Mouse (Mus musculus) neural tube, embryonic 14.5 days (tissue): ENCODE measurements around the gene Hnmt. TPM values are rescaled to one million over a fixed set of nuclear protein-coding genes. Genes with fewer than 3 reads are reported as not detected.
"Not testable (repeated sequence)": the region's sequence is repeated elsewhere in the genome, so short reads cannot be mapped to it uniquely, and the experiment has no call there.

Source experiments
- ATAC-seq: fragments of 200-750 bp; cut with Nextera tagmentation; 2 replicates; pipeline ENCODE4 v1.8.0; 2017; ENCODE audit warnings: low read depth, mild to moderate bottlenecking, moderate TSS enrichment, moderate library complexity
- H3K27ac ChIP-seq: fragments of 300-500 bp; sonication (generic); 2 replicates; pipeline ENCODE4 v1.5.1; 2014; ENCODE audit warnings: low read depth, mild to moderate bottlenecking, control low read depth, low read length, moderate library complexity, mixed read lengths
- H3K27me3 ChIP-seq: fragments of 300-500 bp; sonication (generic); 2 replicates; pipeline ENCODE4 v1.6.1; 2014; ENCODE audit warnings: low read length; ENCODE audit not compliant: control insufficient read depth, insufficient read depth
- H3K36me3 ChIP-seq: fragments of 300-500 bp; sonication (generic); 2 replicates; pipeline ENCODE4 v1.6.1; 2014; ENCODE audit warnings: low read length, mixed read lengths; ENCODE audit not compliant: control insufficient read depth, insufficient read depth
- H3K4me1 ChIP-seq: fragments of 300-500 bp; sonication (generic); 2 replicates; pipeline ENCODE4 v1.6.1; 2014; ENCODE audit warnings: low read length; ENCODE audit not compliant: control insufficient read depth, insufficient read depth
- H3K4me2 ChIP-seq: fragments of 300-500 bp; sonication (generic); 2 replicates; pipeline ENCODE4 v1.6.1; 2014; ENCODE audit warnings: mild to moderate bottlenecking, low read depth, low read length, control low read depth
- H3K4me3 ChIP-seq: fragments of 300-500 bp; sonication (generic); 2 replicates; pipeline ENCODE4 v1.5.1; 2014; ENCODE audit warnings: low read depth, low read length, control low read depth, mixed read lengths
- H3K9ac ChIP-seq: fragments of 300-500 bp; sonication (generic); replicated peaks from 2 replicates; pipeline ENCODE4 v1.6.1; 2014; ENCODE audit warnings: low read depth, mild to moderate bottlenecking, control low read depth, low read length, mixed read lengths
- H3K9me3 ChIP-seq: fragments of 300-500 bp; sonication (generic); 2 replicates; pipeline ENCODE4 v1.6.1; 2016; ENCODE audit warnings: low read length; ENCODE audit not compliant: control insufficient read depth
- WGBS: fragments of 180-500 bp; shearing (Covaris S2); extraction: QIAGEN DNeasy Blood & Tissue Kit; methylation state at CpG from one replicate; pipeline ENCODE4 v1.1.7; 2014; 5-methylcytosine and 5-hydroxymethylcytosine counted together
- polyA plus RNA-seq: library from polyadenylated mRNA; unstranded; fragments of >200 nt; fragmentation: Nextera tagmentation; extraction: Ambion mirVana; gene quantifications from 2 replicates; pipeline ENCODE4 v1.2.1, GENCODE M21; 2014

The Hnmt gene
- polyA plus RNA-seq, result 8.1 and 14.1 TPM in 2 replicates

DNA sequence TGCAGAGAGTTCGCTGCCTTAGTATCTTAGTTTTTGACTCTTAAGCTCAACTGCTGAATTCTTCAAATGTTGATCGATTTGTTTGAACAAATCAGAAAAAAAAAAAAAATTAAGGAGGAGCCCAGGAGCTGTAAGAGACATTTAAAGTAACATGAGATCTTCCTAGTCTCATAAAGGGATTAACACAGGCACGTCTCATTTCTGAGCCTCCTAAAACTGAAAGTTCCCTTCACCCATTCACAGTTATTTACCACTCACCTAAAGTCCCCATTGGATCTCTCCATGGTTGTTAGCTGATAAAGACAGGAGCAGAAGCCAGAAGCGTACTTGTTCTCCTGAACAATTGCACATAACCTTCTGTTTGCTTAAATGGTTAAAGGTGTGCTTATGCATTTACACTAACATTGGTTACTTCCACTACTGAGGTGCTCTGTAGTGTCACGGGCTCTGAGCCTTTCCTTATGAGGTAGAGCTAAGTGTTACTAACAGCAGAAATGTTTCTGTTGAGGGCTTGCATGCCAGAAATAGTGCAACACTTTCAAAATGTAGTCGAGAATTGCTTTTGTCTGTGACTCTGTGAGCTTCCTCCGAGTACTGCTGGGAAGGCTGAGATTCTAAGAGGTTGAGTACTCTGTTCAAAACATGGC is at the start of gene Hnmt:
Hnmt (minus strand) TSS at position 51 of the 647 bp plus-strand sequence.
- H3K9me3 ChIP-seq, result no peaks in the 10 kb centered on the region
- 57% methylated on average over 7 of the region's 7 CpGs for WGBS
- ATAC-seq, result no peak
- no peaks in the 10 kb centered on the region for H3K36me3 ChIP-seq
- peak within 1 kb of the TSS; percentile 56 for H3K4me2 ChIP-seq
- H3K27me3 ChIP-seq, result no peaks in the 10 kb centered on the region
- H3K4me1 ChIP-seq, result no peaks in the 10 kb centered on the region
- no peak within 1 kb of the TSS for H3K27ac ChIP-seq
- peak within 1 kb of the TSS; percentile 27 for H3K4me3 ChIP-seq
- peak within 1 kb of the TSS; percentile 32 for H3K9ac ChIP-seq

GRCm38 (mm10) chr2:24096495-24096894 is 47.3 kb upstream of the Hnmt start, which contains the start of gene Tbpl2:
Gene Tbpl2, minus strand, starts transcription at chr2:24096595.
- Histone ChIP-seq H3K4me1 (no peaks in the 10 kb centered on the region), H3K27ac (no peak within 1 kb of the TSS), H3K9me3 (no peaks in the 10 kb centered on the region), H3K9ac (no peak within 1 kb of the TSS), H3K4me3 (no peak within 1 kb of the TSS), H3K27me3 (no peaks in the 10 kb centered on the region), H3K36me3 (no peaks in the 10 kb centered on the region), H3K4me2 (no peak within 1 kb of the TSS)
- no peak for ATAC-seq
- 90% methylated on average over 4 of the region's 4 CpGs for WGBS

GRCm38 (mm10) chr2:24090921-24091320 is 41.7 kb upstream of the Hnmt start:
- Histone ChIP-seq H3K36me3 (no peaks in the 10 kb centered on the region), H3K27me3 (no peaks in the 10 kb centered on the region), H3K9ac (no peak overlapping the region), H3K9me3 (no peaks in the 10 kb centered on the region), H3K27ac (no peak overlapping the region), H3K4me2 (no peak overlapping the region), H3K4me3 (no peak overlapping the region), H3K4me1 (no peaks in the 10 kb centered on the region)
- WGBS, result 91% methylated on average over 1 of the region's 1 CpGs
- no peak for ATAC-seq

GRCm38 (mm10) chr2:24050459-24050858 is 1.3 kb upstream of the Hnmt start:
- no peak overlapping the region for H3K4me2 ChIP-seq
- ATAC-seq, result no peak
- no peaks in the 10 kb centered on the region for H3K27me3 ChIP-seq
- H3K4me3 ChIP-seq, result no peak overlapping the region
- no peaks in the 10 kb centered on the region for H3K36me3 ChIP-seq
- no peaks in the 10 kb centered on the region for H3K4me1 ChIP-seq
- WGBS, result 84% methylated on average over 3 of the region's 3 CpGs
- H3K9me3 ChIP-seq, result no peaks in the 10 kb centered on the region
- no peak overlapping the region for H3K27ac ChIP-seq
- no peak overlapping the region for H3K9ac ChIP-seq

DNA sequence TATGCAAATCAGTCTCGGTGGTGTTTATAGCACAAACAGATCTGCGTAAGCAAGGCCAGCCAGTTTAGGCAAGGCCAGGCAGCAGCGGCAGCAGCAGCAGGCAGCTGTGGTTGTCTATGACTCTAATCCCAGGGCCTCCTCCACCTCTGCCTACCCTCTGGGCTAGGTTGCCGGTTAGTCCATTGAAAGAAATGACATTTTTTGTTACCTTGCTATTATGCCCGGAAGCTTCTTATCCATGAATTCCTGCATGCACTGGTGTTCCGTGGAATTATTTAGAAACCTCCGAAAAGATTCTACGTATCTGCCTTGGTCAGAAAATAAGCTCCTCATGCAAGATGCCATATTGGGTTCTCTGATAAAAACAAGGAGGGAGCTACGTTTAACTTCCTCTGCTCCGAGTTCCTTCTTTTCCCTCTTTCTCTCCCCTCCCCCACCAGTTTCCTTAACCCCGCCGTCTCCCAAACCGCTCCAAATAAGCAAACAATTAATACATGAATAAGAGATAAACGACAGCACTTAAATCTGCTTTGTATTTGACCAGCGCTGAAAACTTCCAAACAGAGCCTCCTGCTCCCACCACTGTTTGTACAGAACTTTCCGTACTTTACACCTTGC is 605 bp downstream of the Hnmt start:
- H3K4me2 ChIP-seq, result peak overlapping the region; percentile 56
- no peak overlapping the region for H3K27ac ChIP-seq
- H3K9ac ChIP-seq, result peak overlapping the region; percentile 32
- H3K36me3 ChIP-seq, result no peaks in the 10 kb centered on the region
- no peaks in the 10 kb centered on the region for H3K4me1 ChIP-seq
- peak; percentile 96 for ATAC-seq
- 8% methylated on average over 16 of the region's 16 CpGs for WGBS
- no peaks in the 10 kb centered on the region for H3K27me3 ChIP-seq
- peak overlapping the region; percentile 27 for H3K4me3 ChIP-seq
- H3K9me3 ChIP-seq, result no peaks in the 10 kb centered on the region

- peak; percentile 68 for ATAC-seq
- Histone ChIP-seq H3K36me3 (no peaks in the 10 kb centered on the region), H3K4me1 (no peaks in the 10 kb centered on the region), H3K4me2 (peak overlapping the region; percentile 56), H3K27me3 (no peaks in the 10 kb centered on the region), H3K4me3 (peak overlapping the region; percentile 27), H3K27ac (no peak overlapping the region), H3K9ac (peak overlapping the region; percentile 32), H3K9me3 (no peaks in the 10 kb centered on the region)
- WGBS, result 15% methylated on average over 6 of the region's 6 CpGs
Observed at GRCm38 (mm10) chr2:24047551-24048479, 1.4 kb downstream of the Hnmt start.

DNA sequence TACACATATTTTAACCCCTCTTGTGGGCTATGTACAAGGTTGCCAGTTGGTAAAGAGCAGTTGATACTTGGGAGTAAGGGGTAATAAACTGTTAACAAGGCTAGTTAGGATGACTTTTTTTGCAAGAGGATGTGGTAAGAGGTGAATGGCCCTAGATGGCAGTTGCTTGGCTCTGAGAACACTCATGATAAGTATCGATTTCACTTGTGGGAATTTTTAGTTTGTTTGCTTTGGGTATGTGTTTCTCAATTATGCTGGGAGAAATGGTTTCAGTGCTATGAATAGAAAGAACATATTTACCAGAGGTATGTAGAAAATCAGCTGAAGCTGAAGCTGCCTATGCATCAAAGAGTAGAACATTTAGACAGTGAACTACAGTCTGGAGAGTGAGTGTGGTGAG is 6.3 kb downstream of the Hnmt start:
- no peaks in the 10 kb centered on the region for H3K36me3 ChIP-seq
- H3K9me3 ChIP-seq, result no peaks in the 10 kb centered on the region
- H3K4me3 ChIP-seq, result no peak overlapping the region
- H3K27ac ChIP-seq, result no peak overlapping the region
- 98% methylated on average over 1 of the region's 1 CpGs for WGBS
- no peaks in the 10 kb centered on the region for H3K4me1 ChIP-seq
- H3K4me2 ChIP-seq, result no peak overlapping the region
- no peaks in the 10 kb centered on the region for H3K27me3 ChIP-seq
- no peak overlapping the region for H3K9ac ChIP-seq
- ATAC-seq, result no peak

DNA sequence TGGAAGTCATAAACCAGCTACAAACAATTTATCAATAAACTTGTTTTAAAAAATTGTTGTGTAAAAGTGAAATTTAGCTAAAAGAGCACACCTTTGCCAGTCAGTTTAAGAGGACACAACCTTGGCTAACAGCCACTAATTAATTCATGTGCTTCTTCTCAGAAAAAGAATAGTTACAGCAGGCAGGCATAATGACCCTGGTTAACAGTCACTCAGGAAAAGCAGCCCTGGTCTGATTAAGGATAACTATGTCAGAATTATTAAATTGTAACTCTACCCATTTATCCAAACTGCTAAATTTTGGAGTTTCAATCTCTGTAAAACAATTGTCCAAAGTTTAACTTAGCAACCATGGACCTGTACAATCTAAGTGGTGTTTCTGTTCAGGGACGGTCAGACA is 8.7 kb downstream of the Hnmt start:
- WGBS, result 91% methylated on average over 1 of the region's 1 CpGs
- H3K4me2 ChIP-seq, result no peak overlapping the region
- H3K9ac ChIP-seq, result no peak overlapping the region
- no peak for ATAC-seq
- no peak overlapping the region for H3K4me3 ChIP-seq
- no peaks in the 10 kb centered on the region for H3K36me3 ChIP-seq
- no peaks in the 10 kb centered on the region for H3K9me3 ChIP-seq
- H3K27me3 ChIP-seq, result no peaks in the 10 kb centered on the region
- no peaks in the 10 kb centered on the region for H3K4me1 ChIP-seq
- no peak overlapping the region for H3K27ac ChIP-seq

DNA sequence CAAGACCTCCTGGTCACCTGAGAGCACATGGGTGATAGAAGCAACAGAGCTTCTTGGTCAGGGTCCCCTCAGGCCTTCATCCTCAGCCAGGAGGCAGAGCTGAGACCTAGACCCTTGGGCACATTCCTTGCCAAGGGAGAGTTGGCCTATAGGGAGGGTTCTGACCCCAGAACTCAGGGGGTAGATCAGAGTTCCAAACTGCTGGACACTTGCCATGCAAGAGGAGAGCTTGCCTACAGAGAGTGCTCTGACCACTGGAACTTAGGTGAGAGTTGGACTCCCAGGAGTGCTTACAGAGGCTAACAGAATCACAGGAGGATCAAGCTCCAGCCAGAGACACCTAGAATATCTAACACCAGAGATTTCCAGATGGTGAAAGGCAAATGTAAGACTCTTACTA is 29.8 kb downstream of the Hnmt start:
- not testable (repeated sequence) for H3K9ac ChIP-seq, H3K36me3 ChIP-seq, H3K9me3 ChIP-seq, H3K4me1 ChIP-seq, H3K4me3 ChIP-seq, H3K27me3 ChIP-seq, ATAC-seq, H3K27ac ChIP-seq, H3K4me2 ChIP-seq
